Mouse (Mus musculus) layer of hippocampus, postnatal 36 days (tissue): ENCODE data around the gene H2al1o. TPM values are rescaled to one million over a fixed set of nuclear protein-coding genes. Genes with fewer than 3 reads are reported as not detected.
"Not testable (repeated sequence)": the region's sequence is repeated elsewhere in the genome, so short reads cannot be mapped to it uniquely, and the experiment has no call there.

ENCODE experiments used
- DNase-seq, 2 experiments: peaks; one replicate each; pipeline ENCODE4 v3.0.0; 2022
- total RNA-seq, 2 experiments: library from RNA; stranded (reverse); gene quantifications; 2 replicates each; pipeline ENCODE4 v1.2.3; 2021

H2al1o gene
- not detected for total RNA-seq

- DNase-seq = not testable (repeated sequence)
Measured at GRCm38 (mm10) chrX:9572309-9572708, at the start of gene H2al1o. Gene H2al1o (minus strand): TSS chrX:9572409.

GRCm38 (mm10) chrX:9598036-9598435 lies 25.8 kb upstream of the H2al1o start:
- not testable (repeated sequence) for DNase-seq

- DNase-seq = no peak
Measured at GRCm38 (mm10) chrX:9536881-9537280, 35.3 kb downstream of the H2al1o start.

Other genes with a start within 250 kb of the H2al1o start
- gene H2al1k, start 221.8 kb downstream of the H2al1o start, total RNA-seq = not detected
- under 1 TPM; 0.61 to 0.80 TPM for gene Cybb, start 84.6 kb downstream of the H2al1o start, total RNA-seq
- 100 to 1,000 TPM; 122 to 124 TPM for gene Dynlt3, start 90.6 kb upstream of the H2al1o start, total RNA-seq